Mouse (Mus musculus): ENCODE data around the gene Kcnab3.
"Not testable (repeated sequence)": the region's sequence is repeated elsewhere in the genome, so short reads cannot be mapped to it uniquely, and the experiment has no call there.

The Kcnab3 gene

GRCm38 (mm10) chr11:69325628-69326407 lies at the start of gene Kcnab3:
Gene Kcnab3, plus strand, starts transcription at chr11:69326258.
- DNase-seq (ENCODE audit: low spot score): peak; percentile 94

GRCm38 (mm10) chr11:69277267-69277666 lies 48.8 kb upstream of the Kcnab3 start:
- DNase-seq (ENCODE audit: low spot score): no peak

- no peak for DNase-seq (ENCODE audit: low spot score)
These were observed 34.9 kb upstream of the Kcnab3 start for GRCm38 (mm10) chr11:69291111-69291510.

GRCm38 (mm10) chr11:69295286-69295685 lies 30.8 kb upstream of the Kcnab3 start:
- no peak for DNase-seq (ENCODE audit: low spot score)

GRCm38 (mm10) chr11:69297799-69298198 lies 28.3 kb upstream of the Kcnab3 start:
- DNase-seq (ENCODE audit: low spot score): no peak

- DNase-seq (ENCODE audit: low spot score): no peak
These were observed 27.8 kb upstream of the Kcnab3 start for GRCm38 (mm10) chr11:69298231-69298630.

GRCm38 (mm10) chr11:69302817-69303216 lies 23.2 kb upstream of the Kcnab3 start:
- no peak for DNase-seq (ENCODE audit: low spot score)

- no peak for DNase-seq (ENCODE audit: low spot score)
These were observed 20.8 kb upstream of the Kcnab3 start for GRCm38 (mm10) chr11:69305291-69305690.

GRCm38 (mm10) chr11:69306039-69306438 lies 20.0 kb upstream of the Kcnab3 start:
- DNase-seq (ENCODE audit: low spot score): no peak

- no peak for DNase-seq (ENCODE audit: low spot score)
These were observed 14.8 kb upstream of the Kcnab3 start for GRCm38 (mm10) chr11:69311266-69311665.

GRCm38 (mm10) chr11:69316361-69316760 lies 9.7 kb upstream of the Kcnab3 start:
- DNase-seq (ENCODE audit: low spot score): no peak

- not testable (repeated sequence) for DNase-seq (ENCODE audit: low spot score)
These were observed 8.1 kb upstream of the Kcnab3 start for GRCm38 (mm10) chr11:69318000-69318399.

- no peak for DNase-seq (ENCODE audit: low spot score)
These were observed 4.5 kb upstream of the Kcnab3 start for GRCm38 (mm10) chr11:69321580-69321979.

GRCm38 (mm10) chr11:69322010-69322409 lies 4.0 kb upstream of the Kcnab3 start:
- DNase-seq (ENCODE audit: low spot score): no peak

- DNase-seq (ENCODE audit: low spot score): peak; percentile 41
These were observed 3.2 kb upstream of the Kcnab3 start for GRCm38 (mm10) chr11:69322693-69323471.

- peak; percentile 100 for DNase-seq (ENCODE audit: low spot score)
These were observed 2.4 kb upstream of the Kcnab3 start, which contains the start of the genes Cntrob and Trappc1 for GRCm38 (mm10) chr11:69323667-69324111. Gene Cntrob, minus strand, starts transcription at chr11:69323775. Gene Trappc1, plus strand, starts transcription at chr11:69323980.

GRCm38 (mm10) chr11:69324749-69325148 lies 1.3 kb upstream of the Kcnab3 start:
- DNase-seq (ENCODE audit: low spot score): no peak

GRCm38 (mm10) chr11:69326408-69327156 lies 524 bp downstream of the Kcnab3 start:
- DNase-seq (ENCODE audit: low spot score): no peak

GRCm38 (mm10) chr11:69327157-69327442 lies 1.0 kb downstream of the Kcnab3 start:
- DNase-seq (ENCODE audit: low spot score): no peak

- DNase-seq (ENCODE audit: low spot score): no peak
These were observed 1.6 kb downstream of the Kcnab3 start for GRCm38 (mm10) chr11:69327648-69328047.

- DNase-seq (ENCODE audit: low spot score): no peak
These were observed 2.5 kb downstream of the Kcnab3 start for GRCm38 (mm10) chr11:69328517-69328916.

- DNase-seq (ENCODE audit: low spot score): no peak
These were observed 5.1 kb downstream of the Kcnab3 start for GRCm38 (mm10) chr11:69331152-69331551.
